Mouse (Mus musculus): Measurements from ENCODE around the gene Klhl25. TPM values are rescaled to one million over a fixed set of nuclear protein-coding genes. Genes with fewer than 3 reads are reported as not detected.

The Klhl25 gene
- 18.2 TPM for polyA plus RNA-seq (2012; fragmentation: generic; extraction: Trizol)
- long read RNA-seq, experiment 1, partial matches to known transcripts, result 0 of 8 reads
- long read RNA-seq, experiment 1, other reads (novel, unspliced or antisense), result 3 of 8 reads
- long read RNA-seq, experiment 2, transcript Klhl25-205 (2 exons, 2,299 nt), result minor isoform, 25 of 203 reads
- long read RNA-seq, experiment 2, transcript Klhl25-201 (3 exons, 3,385 nt), result minor isoform, 34 of 203 reads
- long read RNA-seq, experiment 2, transcript Klhl25-202 (3 exons, 3,403 nt), result major isoform, 76 of 203 reads
- long read RNA-seq, experiment 2, partial matches to known transcripts, result 64 of 203 reads
- long read RNA-seq, experiment 2, other reads (novel, unspliced or antisense), result 4 of 203 reads

GRCm38 (mm10) chr7:75848115-75848775 lies at the start of gene Klhl25:
Gene Klhl25 (plus strand): TSS chr7:75848310.
- TF ChIP-seq USF1 (IDR thresholded peaks at IDR 0.05; ENCODE audit: low read depth), result no peak
- no peak for TF ChIP-seq FOSL1 (IDR thresholded peaks at IDR 0.05; ENCODE audit: insufficient read depth, low read length, poor library complexity, severe bottlenecking)
- no peak for TF ChIP-seq MYOG (IDR thresholded peaks at IDR 0.05; ENCODE audit: control insufficient read depth, extremely low read depth, insufficient read length)
- TF ChIP-seq MAX (IDR thresholded peaks at IDR 0.05), result no peak
- Histone ChIP-seq H3K36me3 (ENCODE audit: control insufficient read depth, insufficient read depth) (no peaks in the 10 kb centered on the region), H3K27me3 (ENCODE audit: control insufficient read depth, insufficient read depth, insufficient read length) (no peaks in the 10 kb centered on the region), H3ac (ENCODE audit: control insufficient read depth, insufficient read length, low read depth) (peak within 1 kb of the TSS; percentile 91), H3K79me3 (ENCODE audit: low read depth) (peaks cover 9% of the 10 kb centered on the region), H3K79me2 (ENCODE audit: control insufficient read depth, insufficient read depth) (peaks cover 33% of the 10 kb centered on the region), H3K4me3 (ENCODE audit: insufficient read depth, poor library complexity, severe bottlenecking) (peak within 1 kb of the TSS; percentile 66)

GRCm38 (mm10) chr7:75800530-75800929 lies 47.6 kb upstream of the Klhl25 start:
- Histone ChIP-seq H3K27me3 (ENCODE audit: control insufficient read depth, insufficient read depth, insufficient read length) (no peaks in the 10 kb centered on the region), H3K79me2 (ENCODE audit: control insufficient read depth, insufficient read depth) (no peaks in the 10 kb centered on the region)

GRCm38 (mm10) chr7:75801022-75801421 lies 47.1 kb upstream of the Klhl25 start:
- H3K79me3 ChIP-seq (ENCODE audit: low read depth), result no peaks in the 10 kb centered on the region
- no peak overlapping the region for H3ac ChIP-seq (ENCODE audit: control insufficient read depth, insufficient read length, low read depth)
- H3K36me3 ChIP-seq (ENCODE audit: control insufficient read depth, insufficient read depth), result no peaks in the 10 kb centered on the region
- H3K79me2 ChIP-seq (ENCODE audit: control insufficient read depth, insufficient read depth), result no peaks in the 10 kb centered on the region
- no peaks in the 10 kb centered on the region for H3K27me3 ChIP-seq (ENCODE audit: control insufficient read depth, insufficient read depth, insufficient read length)
- H3K4me3 ChIP-seq (ENCODE audit: insufficient read depth, poor library complexity, severe bottlenecking), result no peak overlapping the region
- TF ChIP-seq FOSL1 (IDR thresholded peaks at IDR 0.05; ENCODE audit: insufficient read depth, low read length, poor library complexity, severe bottlenecking) (no peak), USF1 (IDR thresholded peaks at IDR 0.05; ENCODE audit: low read depth) (no peak), MAX (IDR thresholded peaks at IDR 0.05) (no peak), MYOD1 (IDR thresholded peaks at IDR 0.05; ENCODE audit: control insufficient read depth, insufficient read length, low read depth) (no peak), CTCF (IDR thresholded peaks at IDR 0.05; ENCODE audit: control insufficient read depth, insufficient read depth, insufficient read length) (no peak), MYOG (IDR thresholded peaks at IDR 0.05; ENCODE audit: control insufficient read depth, extremely low read depth, insufficient read length) (no peak), CEBPB (IDR thresholded peaks at IDR 0.05; ENCODE audit: low read depth) (no peak)

More at GRCm38 (mm10) chr7:75800530-75800929, 47.6 kb upstream of the Klhl25 start:
- H3K36me3 ChIP-seq (ENCODE audit: control insufficient read depth, insufficient read depth), result no peaks in the 10 kb centered on the region
- no peak overlapping the region for H3ac ChIP-seq (ENCODE audit: control insufficient read depth, insufficient read length, low read depth)
- H3K4me3 ChIP-seq (ENCODE audit: insufficient read depth, poor library complexity, severe bottlenecking), result no peak overlapping the region
- TF ChIP-seq FOSL1 (IDR thresholded peaks at IDR 0.05; ENCODE audit: insufficient read depth, low read length, poor library complexity, severe bottlenecking) (no peak), USF1 (IDR thresholded peaks at IDR 0.05; ENCODE audit: low read depth) (no peak)
- H3K79me3 ChIP-seq (ENCODE audit: low read depth), result no peaks in the 10 kb centered on the region

GRCm38 (mm10) chr7:75801621-75802358 lies 46.3 kb upstream of the Klhl25 start:
- H3K79me2 ChIP-seq (ENCODE audit: control insufficient read depth, insufficient read depth), result no peaks in the 10 kb centered on the region
- no peak overlapping the region for H3ac ChIP-seq (ENCODE audit: control insufficient read depth, insufficient read length, low read depth)
- no peaks in the 10 kb centered on the region for H3K36me3 ChIP-seq (ENCODE audit: control insufficient read depth, insufficient read depth)
- no peaks in the 10 kb centered on the region for H3K79me3 ChIP-seq (ENCODE audit: low read depth)
- H3K27me3 ChIP-seq (ENCODE audit: control insufficient read depth, insufficient read depth, insufficient read length), result no peaks in the 10 kb centered on the region
- TF ChIP-seq CTCF (IDR thresholded peaks at IDR 0.05; ENCODE audit: control insufficient read depth, insufficient read depth, insufficient read length) (no peak), USF1 (IDR thresholded peaks at IDR 0.05; ENCODE audit: low read depth) (no peak), MYOD1 (IDR thresholded peaks at IDR 0.05; ENCODE audit: control insufficient read depth, insufficient read length, low read depth) (no peak), MAX (IDR thresholded peaks at IDR 0.05) (no peak), FOSL1 (IDR thresholded peaks at IDR 0.05; ENCODE audit: insufficient read depth, low read length, poor library complexity, severe bottlenecking) (no peak), MYOG (IDR thresholded peaks at IDR 0.05; ENCODE audit: control insufficient read depth, extremely low read depth, insufficient read length) (no peak), CEBPB (IDR thresholded peaks at IDR 0.05; ENCODE audit: low read depth) (no peak)
- no peak overlapping the region for H3K4me3 ChIP-seq (ENCODE audit: insufficient read depth, poor library complexity, severe bottlenecking)

- Histone ChIP-seq H3K4me3 (ENCODE audit: insufficient read depth, poor library complexity, severe bottlenecking) (no peak overlapping the region), H3K36me3 (ENCODE audit: control insufficient read depth, insufficient read depth) (no peaks in the 10 kb centered on the region), H3K27me3 (ENCODE audit: control insufficient read depth, insufficient read depth, insufficient read length) (no peaks in the 10 kb centered on the region), H3ac (ENCODE audit: control insufficient read depth, insufficient read length, low read depth) (no peak overlapping the region), H3K79me2 (ENCODE audit: control insufficient read depth, insufficient read depth) (no peaks in the 10 kb centered on the region), H3K79me3 (ENCODE audit: low read depth) (no peaks in the 10 kb centered on the region)
- TF ChIP-seq CTCF (IDR thresholded peaks at IDR 0.05; ENCODE audit: control insufficient read depth, insufficient read depth, insufficient read length) (no peak), CEBPB (IDR thresholded peaks at IDR 0.05; ENCODE audit: low read depth) (no peak), FOSL1 (IDR thresholded peaks at IDR 0.05; ENCODE audit: insufficient read depth, low read length, poor library complexity, severe bottlenecking) (no peak), USF1 (IDR thresholded peaks at IDR 0.05; ENCODE audit: low read depth) (no peak), MYOD1 (IDR thresholded peaks at IDR 0.05; ENCODE audit: control insufficient read depth, insufficient read length, low read depth) (no peak), MAX (IDR thresholded peaks at IDR 0.05) (no peak), MYOG (IDR thresholded peaks at IDR 0.05; ENCODE audit: control insufficient read depth, extremely low read depth, insufficient read length) (no peak)
Measured at GRCm38 (mm10) chr7:75802887-75803286, 45.2 kb upstream of the Klhl25 start.

Data from C2C12 (cell line).